Mouse (Mus musculus) megakaryocyte, embryonic 14.5 days (primary cell): ENCODE measurements around the gene Zfp955b. TPM values are rescaled to one million over a fixed set of nuclear protein-coding genes. Genes with fewer than 3 reads are reported as not detected.
"Not testable (repeated sequence)": the region's sequence is repeated elsewhere in the genome, so short reads cannot be mapped to it uniquely, and the experiment has no call there.

Source experiments
- H3K27me3 ChIP-seq: replicated peaks from 2 replicates; pipeline ENCODE3; 2012; ENCODE audit warnings: inconsistent platforms
- H3K36me3 ChIP-seq: replicated peaks from 2 replicates; pipeline ENCODE3; 2012; ENCODE audit warnings: low read length, inconsistent platforms, mixed read lengths
- H3K4me1 ChIP-seq: 2 replicates; pipeline ENCODE4 v1.6.1; 2012; ENCODE audit warnings: inconsistent platforms
- H3K4me3 ChIP-seq: replicated peaks from 2 replicates; pipeline ENCODE3; 2012; ENCODE audit warnings: moderate library complexity, mild to moderate bottlenecking, inconsistent platforms
- H3K9me3 ChIP-seq: 2 replicates; pipeline ENCODE4 v1.6.1; 2012; ENCODE audit warnings: inconsistent platforms
- FLI1 ChIP-seq: IDR thresholded peaks from 2 replicates; pipeline ENCODE4 v1.6.1; 2012; ENCODE audit warnings: low read length, inconsistent platforms, mixed read lengths
- GATA1 ChIP-seq: IDR thresholded peaks from 3 replicates; pipeline ENCODE4 v1.6.1; 2012; ENCODE audit warnings: mixed read lengths, low read length, inconsistent platforms, borderline replicate concordance
- polyA plus RNA-seq: library from polyadenylated mRNA; stranded (reverse); fragments of >175 nt; gene quantifications from 2 replicates; pipeline ENCODE4 v1.2.3, GENCODE M21; 2012; ENCODE audit warnings: low replicate concordance; ENCODE audit not compliant: insufficient read depth

Gene Zfp955b
- 0.11 and 0.28 TPM in 2 replicates for polyA plus RNA-seq

DNA sequence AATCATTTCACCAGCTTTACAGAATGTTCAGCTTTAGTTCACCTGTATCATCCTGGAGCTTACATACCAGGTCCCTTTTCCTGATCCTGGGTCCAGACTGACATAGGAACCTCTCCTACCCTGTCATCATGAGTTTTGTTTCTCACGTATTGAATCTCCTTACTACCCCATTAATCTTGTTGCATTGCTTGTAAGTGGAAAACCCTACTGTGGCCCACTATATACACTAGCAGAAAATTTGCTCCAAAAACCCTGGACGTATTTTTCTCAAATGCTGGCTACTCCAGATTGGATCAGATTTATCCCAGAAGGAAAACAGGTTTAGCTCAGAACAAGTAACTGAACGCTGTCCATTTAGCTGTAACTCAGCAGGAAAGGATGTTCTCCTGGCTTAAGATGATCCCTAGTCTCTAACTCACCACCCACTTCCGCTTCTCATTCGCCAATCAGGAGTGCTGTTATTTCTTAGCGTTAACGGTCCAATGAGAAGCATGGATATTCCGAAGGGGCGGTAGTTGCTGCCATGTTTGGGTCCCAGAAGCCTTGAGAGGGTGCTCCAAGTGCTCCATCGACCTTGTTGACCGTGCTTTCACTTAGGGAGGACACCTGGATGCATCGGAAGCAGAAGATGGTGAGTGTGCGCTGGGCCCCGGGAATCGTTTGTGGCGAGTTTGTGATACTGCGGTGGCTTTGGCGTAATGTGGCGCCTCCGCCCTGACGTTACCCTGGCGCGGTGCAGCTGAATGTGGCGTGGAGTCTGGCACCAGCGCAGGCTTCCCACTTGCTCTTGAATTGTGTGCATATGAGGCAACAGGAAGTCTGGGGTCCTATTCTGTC, at the start of gene Zfp955b:
TSS of gene Zfp955b (plus strand) at position 506 of the 837 bp plus-strand sequence.
- H3K27me3 ChIP-seq, H3K4me1 ChIP-seq, H3K4me3 ChIP-seq, H3K36me3 ChIP-seq, H3K9me3 ChIP-seq: not testable (repeated sequence)

DNA sequence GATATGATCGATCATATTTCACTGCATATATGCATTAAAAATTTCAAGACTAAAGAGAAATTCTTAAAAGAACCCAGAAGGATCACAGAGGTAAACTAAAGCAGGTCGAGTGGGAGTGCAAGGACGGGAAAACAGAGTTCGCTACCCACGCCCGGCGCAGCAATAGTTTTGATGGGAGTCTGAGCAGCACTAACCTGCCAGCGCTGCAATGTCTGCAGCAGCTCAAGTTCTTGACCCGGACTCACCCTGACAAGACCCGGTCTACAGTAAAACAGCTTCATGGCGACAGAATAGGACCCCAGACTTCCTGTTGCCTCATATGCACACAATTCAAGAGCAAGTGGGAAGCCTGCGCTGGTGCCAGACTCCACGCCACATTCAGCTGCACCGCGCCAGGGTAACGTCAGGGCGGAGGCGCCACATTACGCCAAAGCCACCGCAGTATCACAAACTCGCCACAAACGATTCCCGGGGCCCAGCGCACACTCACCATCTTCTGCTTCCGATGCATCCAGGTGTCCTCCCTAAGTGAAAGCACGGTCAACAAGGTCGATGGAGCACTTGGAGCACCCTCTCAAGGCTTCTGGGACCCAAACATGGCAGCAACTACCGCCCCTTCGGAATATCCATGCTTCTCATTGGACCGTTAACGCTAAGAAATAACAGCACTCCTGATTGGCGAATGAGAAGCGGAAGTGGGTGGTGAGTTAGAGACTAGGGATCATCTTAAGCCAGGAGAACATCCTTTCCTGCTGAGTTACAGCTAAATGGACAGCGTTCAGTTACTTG, 34.6 kb upstream of the Zfp955b start, which contains the start of gene Zfp955a:
TSS of gene Zfp955a (minus strand) at position 616 of the 789 bp plus-strand sequence.
- H3K4me3 ChIP-seq: not testable (repeated sequence)

DNA sequence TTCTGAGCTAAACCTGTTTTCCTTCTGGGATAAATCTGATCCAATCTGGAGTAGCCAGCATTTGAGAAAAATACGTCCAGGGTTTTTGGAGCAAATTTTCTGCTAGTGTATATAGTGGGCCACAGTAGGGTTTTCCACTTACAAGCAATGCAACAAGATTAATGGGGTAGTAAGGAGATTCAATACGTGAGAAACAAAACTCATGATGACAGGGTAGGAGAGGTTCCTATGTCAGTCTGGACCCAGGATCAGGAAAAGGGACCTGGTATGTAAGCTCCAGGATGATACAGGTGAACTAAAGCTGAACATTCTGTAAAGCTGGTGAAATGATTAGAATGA, 34.1 kb upstream of the Zfp955b start:
- H3K4me1 ChIP-seq, H3K4me3 ChIP-seq, H3K36me3 ChIP-seq, H3K9me3 ChIP-seq, H3K27me3 ChIP-seq: not testable (repeated sequence)

More for the DNA sequence above, 34.6 kb upstream of the Zfp955b start, which contains the start of gene Zfp955a:
- not testable (repeated sequence) for H3K36me3 ChIP-seq, H3K4me1 ChIP-seq, H3K27me3 ChIP-seq, H3K9me3 ChIP-seq

DNA sequence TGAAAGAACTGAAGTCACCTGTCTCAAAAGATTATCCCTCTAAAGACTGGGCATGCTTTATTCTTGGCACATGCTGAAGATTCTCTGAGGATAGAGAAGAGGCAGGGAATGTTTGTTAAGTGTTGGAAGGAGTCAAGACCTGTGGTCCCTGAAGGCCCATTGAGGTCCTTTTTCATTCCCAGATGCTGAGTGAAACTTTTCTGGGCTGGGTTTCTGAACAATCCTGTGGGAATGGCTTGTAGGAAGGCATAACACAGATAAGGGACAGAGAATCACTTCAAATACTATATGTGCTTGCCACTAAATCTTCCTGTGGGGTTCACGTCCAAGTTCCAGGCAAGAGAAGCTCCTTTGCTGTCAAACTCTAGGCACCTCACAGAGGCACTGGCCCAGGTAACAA, 25.0 kb upstream of the Zfp955b start, which contains the start of gene Olfr63:
TSS of gene Olfr63 (plus strand) at position 301 of the 400 bp plus-strand sequence.
- Histone ChIP-seq H3K9me3 (no peaks in the 10 kb centered on the region), H3K36me3 (no peaks in the 10 kb centered on the region), H3K4me3 (no peak within 1 kb of the TSS), H3K4me1 (peaks cover 4% of the 10 kb centered on the region; the same call in 1 of the 2 replicates), H3K27me3 (peaks cover 17% of the 10 kb centered on the region)
- TF ChIP-seq FLI1: no peak
- no peak for TF ChIP-seq GATA1

DNA sequence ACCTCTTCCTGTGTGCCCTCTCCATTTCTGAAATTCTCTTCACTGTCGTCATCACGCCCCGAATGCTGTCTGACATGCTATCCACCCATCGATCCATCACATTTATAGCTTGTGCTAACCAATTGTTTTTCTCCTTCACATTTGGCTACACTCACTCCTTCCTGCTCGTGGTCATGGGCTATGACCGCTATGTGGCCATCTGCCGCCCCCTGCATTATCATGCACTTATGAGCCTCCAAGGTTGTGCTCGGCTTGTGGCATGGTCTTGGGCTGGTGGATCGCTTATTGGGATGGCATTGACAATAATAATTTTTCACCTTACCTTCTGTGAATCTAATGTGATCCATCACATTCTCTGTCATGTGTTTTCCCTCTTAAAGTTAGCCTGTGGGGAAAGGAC, 20.4 kb upstream of the Zfp955b start:
- Histone ChIP-seq H3K4me1 (peaks cover 4% of the 10 kb centered on the region; the same call in 1 of the 2 replicates), H3K36me3 (no peaks in the 10 kb centered on the region), H3K4me3 (no peak overlapping the region), H3K9me3 (peaks cover 5% of the 10 kb centered on the region), H3K27me3 (peaks cover 19% of the 10 kb centered on the region)
- no peak for TF ChIP-seq FLI1
- TF ChIP-seq GATA1: no peak

DNA sequence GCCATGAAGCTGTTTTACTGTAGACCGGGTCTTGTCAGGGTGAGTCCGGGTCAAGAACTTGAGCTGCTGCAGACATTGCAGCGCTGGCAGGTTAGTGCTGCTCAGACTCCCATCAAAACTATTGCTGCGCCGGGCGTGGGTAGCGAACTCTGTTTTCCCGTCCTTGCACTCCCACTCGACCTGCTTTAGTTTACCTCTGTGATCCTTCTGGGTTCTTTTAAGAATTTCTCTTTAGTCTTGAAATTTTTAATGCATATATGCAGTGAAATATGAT, 469 bp downstream of the Zfp955b start:
- not testable (repeated sequence) for H3K4me3 ChIP-seq, H3K4me1 ChIP-seq, H3K27me3 ChIP-seq, H3K36me3 ChIP-seq, H3K9me3 ChIP-seq

DNA sequence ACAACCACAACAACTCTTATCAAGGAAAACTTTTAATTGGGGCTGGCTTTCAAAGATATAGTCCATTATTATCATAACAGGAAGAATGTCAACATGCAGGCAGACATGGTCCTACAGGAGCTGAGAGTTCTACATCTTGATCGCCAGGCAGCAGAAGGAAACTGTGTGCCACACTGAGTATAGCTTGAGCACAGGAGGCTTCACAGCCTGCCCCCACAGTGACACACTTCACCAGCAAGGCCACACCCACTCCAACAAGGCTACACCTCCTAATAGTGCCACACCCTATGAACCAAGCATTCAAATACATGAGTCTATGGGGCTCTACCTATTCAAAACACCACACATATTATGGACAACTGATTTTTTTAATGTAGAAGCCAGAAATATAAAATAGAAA, 63.6 kb downstream of the Zfp955b start:
- Histone ChIP-seq H3K27me3 (no peaks in the 10 kb centered on the region), H3K4me3 (no peak overlapping the region), H3K9me3 (peaks cover 24% of the 10 kb centered on the region), H3K4me1 (peaks cover 11% of the 10 kb centered on the region), H3K36me3 (peaks cover 7% of the 10 kb centered on the region)
- no peak for TF ChIP-seq GATA1
- no peak for TF ChIP-seq FLI1

Other genes with a start within 250 kb of the Zfp955b start
- not detected in 2 replicates for gene 4921501E09Rik, start 221.5 kb upstream of the Zfp955b start, polyA plus RNA-seq
- gene Zfp563, start 200.2 kb upstream of the Zfp955b start, polyA plus RNA-seq: not detected in 2 replicates
- gene Morc2b, start 149.9 kb upstream of the Zfp955b start, polyA plus RNA-seq: not detected in 2 replicates
- gene Olfr55, start 121.1 kb upstream of the Zfp955b start, polyA plus RNA-seq: 0.87 TPM in 1 of 2 replicates, not detected in the other
- not detected in 2 replicates for gene Olfr239, start 98.2 kb upstream of the Zfp955b start, polyA plus RNA-seq
- gene Olfr1564, start 67.9 kb upstream of the Zfp955b start, polyA plus RNA-seq: not detected in 2 replicates
- gene Zfp955a, start 34.4 kb upstream of the Zfp955b start, polyA plus RNA-seq: 0.12 TPM in 1 of 2 replicates, not detected in the other
- gene Olfr63, start 24.9 kb upstream of the Zfp955b start, polyA plus RNA-seq: not detected in 2 replicates
- 0.04 TPM in 1 of 2 replicates, not detected in the other for gene Zfp81, start 69.3 kb downstream of the Zfp955b start, polyA plus RNA-seq
- 0.06 TPM in 1 of 2 replicates, not detected in the other for gene Zfp101, start 105.1 kb downstream of the Zfp955b start, polyA plus RNA-seq
- gene Actl9, start 143.4 kb downstream of the Zfp955b start, polyA plus RNA-seq: not detected in 2 replicates
- 11.6 and 15.5 TPM in 2 replicates for gene Adamts10, start 234.7 kb downstream of the Zfp955b start, polyA plus RNA-seq